Mouse (Mus musculus): ENCODE results near the gene Ptpdc1.

Ptpdc1 gene

GRCm38 (mm10) chr13:48625433-48626184, at the start of gene Ptpdc1:
Ptpdc1 (minus strand) TSS chr13:48625664.
- DNase-seq (ENCODE audit: low spot score in 2 of 2): peak; percentile 99

- no peak for DNase-seq (ENCODE audit: low spot score in 2 of 2)
These were observed 49.1 kb upstream of the Ptpdc1 start for GRCm38 (mm10) chr13:48674609-48675008.

- DNase-seq (ENCODE audit: low spot score in 2 of 2): no peak
These were observed 46.9 kb upstream of the Ptpdc1 start for GRCm38 (mm10) chr13:48672312-48672840.

- DNase-seq (ENCODE audit: low spot score in 2 of 2): no peak
These were observed 43.6 kb upstream of the Ptpdc1 start for GRCm38 (mm10) chr13:48668976-48669534.

DNA sequence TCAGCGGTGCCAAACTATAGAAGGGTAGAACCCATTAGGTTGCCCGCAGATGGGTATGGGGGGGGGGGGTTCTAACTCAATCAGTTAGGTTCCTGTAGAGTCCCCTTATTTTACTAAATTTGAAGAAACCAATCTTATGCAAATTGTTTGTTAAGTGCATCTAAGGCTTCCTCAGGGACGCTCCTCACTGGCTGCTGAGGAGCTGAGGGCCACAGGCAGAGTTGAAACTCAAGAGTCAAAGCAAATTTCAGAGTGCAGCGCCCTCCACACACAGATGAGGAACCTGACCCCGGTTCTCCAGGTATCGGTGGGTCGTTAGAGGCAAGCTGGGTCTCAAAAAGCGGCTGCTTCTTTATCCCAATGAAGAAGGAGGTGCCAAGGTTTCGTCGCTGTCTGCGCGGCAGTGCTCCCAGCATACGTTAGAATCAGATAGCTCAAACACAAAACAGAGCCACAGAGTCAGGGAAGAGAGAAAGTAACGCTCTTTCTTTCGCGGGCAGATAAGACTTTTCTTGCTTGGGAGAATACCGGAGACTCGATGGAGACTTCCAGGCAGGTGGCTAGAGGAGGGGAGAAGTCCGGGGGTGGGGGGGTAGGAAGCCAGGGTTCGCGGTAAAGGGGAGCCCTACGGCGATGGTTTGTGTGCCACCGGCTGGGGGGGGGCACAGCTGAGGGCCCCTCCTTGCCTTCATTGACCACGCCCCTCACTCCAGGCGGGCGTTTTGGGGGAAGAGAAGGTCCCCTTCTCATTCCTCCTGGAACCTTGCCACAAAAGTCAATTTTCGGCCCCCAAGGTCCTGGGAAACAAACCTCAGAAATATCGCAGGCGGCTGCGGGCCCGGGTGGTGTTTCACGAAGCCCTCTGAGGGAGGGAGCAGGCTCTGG, 42.9 kb upstream of the Ptpdc1 start:
- DNase-seq (ENCODE audit: low spot score in 2 of 2): no peak

GRCm38 (mm10) chr13:48667461-48667860, 42.0 kb upstream of the Ptpdc1 start:
- no peak for DNase-seq (ENCODE audit: low spot score in 2 of 2)

GRCm38 (mm10) chr13:48665656-48666597, 40.5 kb upstream of the Ptpdc1 start:
- no peak for DNase-seq (ENCODE audit: low spot score in 2 of 2)

- no peak for DNase-seq (ENCODE audit: low spot score in 2 of 2)
These were observed 39.6 kb upstream of the Ptpdc1 start for GRCm38 (mm10) chr13:48664916-48665655.

GRCm38 (mm10) chr13:48663988-48664339, 38.5 kb upstream of the Ptpdc1 start:
- DNase-seq (ENCODE audit: low spot score in 2 of 2): no peak

GRCm38 (mm10) chr13:48663211-48663987, 37.9 kb upstream of the Ptpdc1 start:
- DNase-seq (ENCODE audit: low spot score in 2 of 2): no peak

DNA sequence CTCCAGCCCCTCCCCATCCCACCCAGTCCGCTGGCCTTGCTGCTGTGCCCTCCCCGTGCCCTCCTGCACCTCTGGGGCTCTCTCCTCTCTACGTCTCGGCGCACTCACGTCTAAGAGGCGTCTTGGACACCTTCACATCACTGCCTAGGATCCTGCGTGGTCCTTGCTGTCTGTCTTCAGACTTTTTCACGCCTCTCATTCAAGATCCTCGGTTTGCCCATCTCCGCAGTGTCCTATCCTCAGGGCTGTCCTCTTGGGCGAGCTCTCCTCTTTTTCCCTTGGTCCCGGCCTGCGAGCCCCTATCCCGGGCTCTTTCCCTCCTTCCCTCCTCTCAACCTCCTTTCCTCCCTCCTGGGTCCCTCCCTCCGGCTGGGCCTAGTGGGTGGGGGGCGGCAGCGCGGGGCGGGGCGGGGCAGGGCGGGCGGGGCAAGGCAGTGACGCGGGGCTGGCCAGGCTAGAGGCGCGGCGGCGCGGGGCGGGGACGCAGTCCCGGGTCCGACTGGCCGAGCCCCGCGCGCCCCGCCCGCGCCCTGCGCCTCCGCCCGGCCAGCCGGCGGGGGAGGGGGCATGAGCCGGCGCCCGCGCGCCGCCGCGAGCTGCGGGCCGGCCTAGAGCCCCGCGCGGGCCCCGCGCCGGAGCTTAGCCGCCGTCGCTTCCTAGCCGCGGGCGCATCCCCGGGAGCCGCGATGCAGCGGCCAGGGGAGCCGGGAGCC, 37.1 kb upstream of the Ptpdc1 start, which contains the start of gene Barx1:
Gene Barx1 (plus strand): TSS at position 568 of the 713 bp plus-strand sequence.
- DNase-seq (ENCODE audit: low spot score in 2 of 2): no peak

- DNase-seq (ENCODE audit: low spot score in 2 of 2): no peak
These were observed 36.1 kb upstream of the Ptpdc1 start for GRCm38 (mm10) chr13:48661561-48661960.

- DNase-seq (ENCODE audit: low spot score in 2 of 2): no peak
These were observed 35.3 kb upstream of the Ptpdc1 start for GRCm38 (mm10) chr13:48660741-48661140.

- DNase-seq (ENCODE audit: low spot score in 2 of 2): no peak
These were observed 34.8 kb upstream of the Ptpdc1 start for GRCm38 (mm10) chr13:48660221-48660734.

DNA sequence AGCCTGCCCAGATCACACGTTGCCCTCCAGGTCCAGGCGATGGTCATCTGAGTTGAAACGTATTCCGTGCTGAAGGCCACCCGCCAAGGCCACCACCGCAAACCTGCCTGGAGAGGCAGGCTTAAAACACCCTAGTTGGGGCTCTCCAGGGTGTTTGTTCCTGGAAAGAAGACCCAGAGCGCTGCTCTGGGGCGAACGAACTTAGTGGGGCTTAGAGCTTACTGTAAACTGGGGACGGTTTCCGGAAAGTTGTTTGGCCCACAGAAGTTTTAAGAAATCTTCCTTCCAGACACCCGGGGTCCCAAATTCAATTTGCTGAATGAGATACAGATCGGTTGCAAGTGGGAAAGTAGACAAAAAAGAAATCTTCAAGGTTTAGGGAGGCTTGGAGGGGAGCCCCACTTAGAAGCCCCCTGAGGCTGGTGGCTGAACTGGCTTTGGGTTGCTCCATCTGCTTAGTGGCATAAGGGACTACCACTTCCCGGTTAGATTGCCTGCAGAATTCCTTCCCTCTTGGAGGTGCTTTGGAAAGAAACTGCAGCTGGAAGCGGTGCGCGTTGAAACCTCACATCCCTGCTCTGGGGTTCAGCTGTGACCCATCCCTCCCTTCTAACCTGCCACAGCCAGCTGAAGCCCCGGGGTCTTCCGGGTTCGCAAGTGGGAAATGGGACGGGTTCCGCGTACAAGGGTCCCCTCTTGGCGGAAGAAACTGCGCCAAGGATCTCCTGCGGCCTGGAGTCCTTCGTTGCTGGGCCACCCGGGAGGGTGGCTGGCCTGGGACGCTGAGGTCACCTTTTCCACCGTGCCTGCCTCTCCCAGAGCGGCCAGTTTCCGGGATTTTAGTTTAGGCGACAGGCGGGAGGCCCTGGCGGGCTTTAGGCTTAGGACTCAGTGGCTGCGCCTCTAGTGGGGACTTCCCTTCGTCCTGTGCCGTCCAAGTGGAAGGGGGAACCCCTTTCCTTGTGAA, 34.1 kb upstream of the Ptpdc1 start:
- no peak for DNase-seq (ENCODE audit: low spot score in 2 of 2)

DNA sequence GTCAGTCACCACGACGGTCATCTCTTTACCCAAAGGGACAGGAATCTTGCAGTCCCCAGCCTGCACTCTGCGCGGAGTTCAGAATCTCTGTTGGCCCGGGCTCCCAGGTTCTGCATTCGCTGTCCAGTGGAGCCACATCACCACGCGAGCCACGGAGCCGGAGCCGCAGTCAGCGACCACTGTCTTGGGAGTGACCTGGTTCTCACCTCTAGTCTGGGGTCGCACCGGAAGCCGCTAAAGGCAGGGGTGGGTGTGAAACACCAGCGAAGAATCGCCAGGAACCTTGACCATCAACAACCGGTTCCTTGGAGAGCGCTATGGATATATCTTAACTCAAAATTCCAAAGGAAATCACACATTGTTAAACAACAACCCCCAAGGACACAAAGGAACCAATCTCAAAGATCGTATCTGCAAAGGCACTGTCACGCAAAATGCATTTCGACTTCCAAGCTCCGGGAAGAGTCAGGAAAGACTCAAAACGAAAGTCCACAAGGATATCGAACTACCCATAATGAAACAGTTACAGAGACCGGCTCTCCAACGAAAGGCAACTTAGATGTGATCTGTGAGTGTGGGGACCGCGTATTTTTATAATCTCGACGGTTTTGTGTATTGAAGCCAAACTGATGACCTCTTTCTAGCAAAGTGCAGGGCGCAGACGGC, 33.3 kb upstream of the Ptpdc1 start:
- no peak for DNase-seq (ENCODE audit: low spot score in 2 of 2)

- DNase-seq (ENCODE audit: low spot score in 2 of 2): no peak
These were observed 32.3 kb upstream of the Ptpdc1 start for GRCm38 (mm10) chr13:48657791-48658190.

Data from right cerebral cortex, adult 2 months (tissue).